Mouse (Mus musculus) heart, adult 2 months (tissue): ENCODE results near the gene Hopx. TPM values are rescaled to one million over a fixed set of nuclear protein-coding genes. Genes with fewer than 3 reads are reported as not detected.

ENCODE experiments used
- DNase-seq, 2 experiments: peaks; one replicate each; pipeline ENCODE4 v3.0.0; 2021
- H3K27ac ChIP-seq: fragments of 200-600 bp; 2 replicates; pipeline ENCODE4 v1.8.1; 2022
- H3K27me3 ChIP-seq: fragments of 200-500 bp; 2 replicates; pipeline ENCODE4 v1.6.1; 2012; ENCODE audit warnings: mild to moderate bottlenecking, low read length, inconsistent platforms, mixed read lengths; ENCODE audit not compliant: control insufficient read depth, insufficient read depth
- H3K36me3 ChIP-seq: fragments of 200-500 bp; 2 replicates; pipeline ENCODE4 v1.6.1; 2012; ENCODE audit warnings: low read length, inconsistent platforms; ENCODE audit not compliant: control insufficient read depth, insufficient read depth
- H3K4me1 ChIP-seq: fragments of 200-500 bp; 2 replicates; pipeline ENCODE4 v1.6.1; 2011; ENCODE audit warnings: low read length; ENCODE audit not compliant: control insufficient read depth, insufficient read depth
- H3K4me3 ChIP-seq: fragments of 200-600 bp; 2 replicates; pipeline ENCODE4 v1.8.1; 2022
- H3K79me2 ChIP-seq: fragments of 200-500 bp; replicated peaks from 2 replicates; pipeline ENCODE4 v1.6.1; 2012; ENCODE audit warnings: mild to moderate bottlenecking, inconsistent platforms, low read length, moderate library complexity, mixed read lengths; ENCODE audit not compliant: control insufficient read depth, insufficient read depth
- H3K9ac ChIP-seq: fragments of 200-500 bp; 2 replicates; pipeline ENCODE4 v1.6.1; 2012; ENCODE audit warnings: low read depth, mild to moderate bottlenecking, control low read depth, inconsistent platforms, low read length, mixed read lengths
- CTCF ChIP-seq: fragments of 200-600 bp; IDR thresholded peaks from 2 replicates; pipeline ENCODE4 v1.8.1; 2022; ENCODE audit warnings: antibody characterized with exemption, mild to moderate bottlenecking, moderate library complexity
- EP300 ChIP-seq: fragments of 200-500 bp; IDR thresholded peaks from 2 replicates; pipeline ENCODE4 v1.6.1; 2011; ENCODE audit warnings: low read depth, low read length, control low read depth; ENCODE audit not compliant: insufficient read depth
- POLR2A ChIP-seq: fragments of 200-500 bp; IDR thresholded peaks from 2 replicates; pipeline ENCODE4 v1.6.1; 2011; ENCODE audit warnings: mild to moderate bottlenecking, low read depth, low read length, control low read depth; ENCODE audit not compliant: insufficient read depth
- WGBS: fragments of 180-500 bp; shearing (Covaris S2); methylation state at CpG from one replicate; pipeline ENCODE4 v1.1.7; 2018; 5-methylcytosine and 5-hydroxymethylcytosine counted together
- intact Hi-C: fragments of 180-260 bp; cut with DNase I; formaldehyde crosslinking; loops from one replicate; pipeline ENCODE4 v1.15.1; 2025
- polyA plus RNA-seq: library from polyadenylated mRNA; depleted of rRNA; stranded (reverse); fragments of >200 nt; gene quantifications from 2 replicates; pipeline ENCODE4 v1.2.3, GENCODE M21; 2012
- total RNA-seq, 2 experiments: library from RNA; stranded (reverse); gene quantifications; 2 replicates each; pipeline ENCODE4 v1.2.3; 2021

Gene Hopx
- total and polyA plus RNA-seq, 3 experiments = 285 to 385 (median 367) TPM

DNA sequence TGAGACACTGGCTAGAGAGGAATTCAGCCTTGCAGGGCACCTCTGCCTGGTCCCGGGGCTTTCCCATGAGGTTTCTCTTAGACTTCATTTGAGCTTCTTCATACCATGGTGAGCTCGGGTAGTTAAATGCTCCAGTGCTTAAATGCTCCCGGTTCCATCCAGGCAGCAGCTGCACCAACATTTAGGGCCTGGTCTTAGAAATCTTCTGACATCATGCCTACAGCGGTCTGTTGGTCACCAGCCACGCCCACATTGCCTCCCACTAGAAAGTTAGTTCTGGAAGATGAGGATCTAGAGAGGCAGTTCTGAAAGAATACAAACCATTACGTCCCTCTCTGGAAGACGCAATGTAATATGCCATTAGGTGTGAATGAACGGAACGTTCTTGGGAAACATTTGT is 8.7 kb upstream of the Hopx start:
- H3K27ac ChIP-seq = no peak overlapping the region

DNA sequence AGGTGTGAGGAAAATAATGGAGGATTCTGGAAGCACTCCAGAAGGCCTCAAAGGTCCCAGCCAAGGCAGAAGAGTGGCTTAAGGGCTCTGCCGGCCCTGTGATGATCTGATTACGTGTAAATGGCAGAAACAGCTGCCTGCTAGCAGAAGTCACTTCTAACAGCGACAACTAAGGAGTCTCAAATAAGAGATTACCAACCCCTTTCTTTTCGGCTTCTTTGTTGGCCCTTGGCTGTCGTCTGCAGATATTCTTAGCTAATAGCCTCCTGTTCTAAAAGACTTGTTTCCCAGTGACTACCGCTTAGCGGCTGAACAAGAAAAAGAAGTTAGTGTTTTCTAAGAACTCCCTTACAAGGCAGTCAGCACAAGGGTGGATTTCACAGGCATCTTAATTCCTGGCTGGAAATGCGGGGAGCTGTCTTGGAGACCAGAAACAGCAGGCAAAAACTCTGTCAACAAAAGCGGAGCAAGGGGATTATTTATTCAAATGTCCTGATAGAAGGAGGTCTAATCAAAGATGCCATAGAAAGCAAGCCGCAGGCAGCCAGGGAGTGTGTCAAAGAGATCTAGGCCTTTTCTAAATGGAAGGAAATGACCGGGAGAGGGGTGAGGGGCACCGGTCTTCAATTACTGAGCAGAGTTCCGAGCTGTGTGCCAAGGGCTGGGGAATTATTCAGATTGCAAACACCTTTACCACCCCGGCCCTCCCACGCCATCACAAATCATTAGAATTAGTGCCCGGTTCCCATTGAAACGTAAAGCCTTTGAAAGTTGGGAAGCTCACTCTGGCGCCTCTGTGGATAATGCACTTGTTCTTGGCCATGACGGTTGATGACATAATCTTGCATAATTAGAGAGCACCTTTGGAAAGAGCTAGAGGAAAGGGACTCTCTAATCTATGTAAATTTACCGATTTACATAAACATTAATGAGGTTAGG is 7.6 kb upstream of the Hopx start:
- H3K4me1 ChIP-seq = peaks cover 4% of the 10 kb centered on the region
- 32% methylated on average over 20 of the region's 20 CpGs for WGBS
- H3K4me3 ChIP-seq = no peak overlapping the region
- H3K9ac ChIP-seq = no peak overlapping the region
- no peaks in the 10 kb centered on the region for H3K27me3 ChIP-seq
- 0 out of 2 replicates have a peak, but pooled peaks have one; percentile 12 for TF ChIP-seq EP300
- no peak for TF ChIP-seq POLR2A
- no peak for TF ChIP-seq CTCF
- DNase-seq = no peak
- no peaks in the 10 kb centered on the region for H3K36me3 ChIP-seq
- intact Hi-C loops = loop anchor here (1.0 kb wide), 1 partner anchor 27 kb away; no protein-coding TSS in a partner anchor
- H3K79me2 ChIP-seq = no peaks in the 10 kb centered on the region
- H3K27ac ChIP-seq = peak overlapping the region; percentile 24

More for the DNA sequence above, 8.7 kb upstream of the Hopx start:
- H3K4me1 ChIP-seq = peaks cover 4% of the 10 kb centered on the region
- intact Hi-C loops = no loop called here
- DNase-seq = no peak
- no peaks in the 10 kb centered on the region for H3K27me3 ChIP-seq
- H3K9ac ChIP-seq = no peak overlapping the region
- WGBS = 83% methylated on average over 9 of the region's 9 CpGs
- no peaks in the 10 kb centered on the region for H3K79me2 ChIP-seq
- TF ChIP-seq CTCF = no peak
- TF ChIP-seq POLR2A = no peak
- TF ChIP-seq EP300 = no peak
- no peak overlapping the region for H3K4me3 ChIP-seq
- H3K36me3 ChIP-seq = no peaks in the 10 kb centered on the region

DNA sequence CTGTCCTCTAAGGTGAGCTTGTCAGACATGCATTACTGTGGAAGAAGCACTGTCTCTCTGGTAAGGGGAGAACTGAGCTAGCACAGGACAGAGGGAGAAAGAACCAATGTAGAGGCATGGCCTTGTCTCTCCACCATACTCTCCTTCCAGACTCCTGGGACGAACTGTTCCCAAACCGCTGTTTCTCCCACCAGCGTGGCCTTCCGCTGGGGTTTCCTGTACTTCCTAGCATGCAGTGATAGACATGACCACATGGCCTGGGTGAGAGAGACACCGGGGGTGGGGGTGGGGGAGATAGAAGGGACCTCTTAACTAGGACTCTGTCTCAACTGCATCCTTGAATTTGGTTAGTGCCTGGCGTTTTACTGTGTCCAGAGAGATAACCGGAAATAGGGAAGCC is 5.8 kb upstream of the Hopx start:
- WGBS = 55% methylated on average over 7 of the region's 7 CpGs
- no peaks in the 10 kb centered on the region for H3K36me3 ChIP-seq
- peaks cover 6% of the 10 kb centered on the region for H3K4me1 ChIP-seq
- H3K27me3 ChIP-seq = no peaks in the 10 kb centered on the region
- TF ChIP-seq POLR2A (no peak), EP300 (no peak), CTCF (no peak)
- intact Hi-C loops = no loop called here
- no peak overlapping the region for H3K4me3 ChIP-seq
- no peak for DNase-seq
- H3K9ac ChIP-seq = no peak overlapping the region
- no peak overlapping the region for H3K27ac ChIP-seq
- no peaks in the 10 kb centered on the region for H3K79me2 ChIP-seq

DNA sequence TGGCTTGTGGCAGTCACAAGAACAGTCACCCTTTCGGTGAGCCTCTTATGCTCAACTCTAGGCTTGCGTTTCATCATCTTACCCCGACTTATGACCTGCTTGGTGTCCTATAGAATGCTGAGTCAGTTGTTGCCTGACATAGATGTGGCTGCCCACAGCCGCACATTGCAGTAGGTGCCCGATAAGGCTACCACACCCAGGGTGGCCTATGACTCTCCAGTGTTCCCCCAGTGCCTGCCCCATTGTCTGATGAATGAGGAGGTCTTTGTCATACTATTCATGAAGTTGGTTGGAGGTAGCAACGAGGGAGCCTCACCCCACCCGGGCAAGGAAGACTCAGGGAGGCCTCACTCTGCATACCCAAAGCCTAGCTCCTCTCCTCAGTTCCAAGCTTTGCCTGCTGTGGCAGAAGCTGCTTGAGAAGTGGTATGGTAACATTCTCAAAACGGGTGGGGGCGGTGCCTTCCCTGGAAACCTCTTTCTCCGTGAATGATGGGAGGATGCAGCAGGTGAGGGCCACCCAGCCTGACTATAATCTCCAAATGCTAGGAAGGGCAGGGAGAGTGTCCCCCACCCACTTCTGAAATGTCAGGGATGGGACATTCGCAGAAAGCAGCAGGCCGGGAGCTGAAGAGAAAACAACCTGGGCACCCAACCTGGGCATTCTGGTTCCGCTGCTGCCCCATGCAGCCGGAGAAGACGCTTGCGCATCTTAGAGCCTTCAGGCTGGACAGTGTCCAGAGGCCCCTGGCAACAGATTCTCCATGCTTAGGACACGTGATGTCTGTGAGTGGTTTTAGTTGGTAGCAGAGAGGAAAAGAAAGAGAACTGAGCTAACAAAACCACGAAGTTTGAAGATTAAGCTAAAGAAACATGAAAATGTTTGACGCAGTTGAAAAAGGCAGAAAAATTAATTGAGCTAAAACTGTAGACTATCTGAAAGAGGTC is 4.8 kb upstream of the Hopx start:
- Histone ChIP-seq H3K27me3 (no peaks in the 10 kb centered on the region), H3K27ac (no peak overlapping the region), H3K4me3 (no peak overlapping the region), H3K36me3 (no peaks in the 10 kb centered on the region), H3K4me1 (peaks cover 11% of the 10 kb centered on the region), H3K79me2 (no peaks in the 10 kb centered on the region), H3K9ac (no peak overlapping the region)
- 91% methylated on average over 19 of the region's 19 CpGs for WGBS
- no peak for DNase-seq
- intact Hi-C loops = no loop called here
- TF ChIP-seq CTCF = no peak
- no peak for TF ChIP-seq POLR2A
- no peak for TF ChIP-seq EP300

DNA sequence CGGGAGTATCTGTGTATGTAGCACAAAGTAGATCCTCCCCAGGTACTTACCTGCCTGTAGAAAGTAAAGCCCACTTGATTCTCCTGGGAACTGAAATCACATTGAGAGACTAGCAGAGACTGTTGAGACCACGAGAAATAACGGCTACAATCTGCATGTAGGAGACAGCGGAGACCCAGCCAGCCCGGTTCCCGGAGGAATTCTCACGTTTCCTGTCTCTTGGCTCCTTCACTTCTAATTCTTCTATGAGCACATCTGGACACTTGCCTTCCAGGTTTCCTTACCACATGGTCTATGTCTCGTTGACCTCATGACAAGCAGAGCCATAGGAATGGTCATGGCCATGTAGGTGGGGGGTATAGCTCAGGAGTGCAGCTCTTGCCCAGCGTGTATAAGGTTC is 811 bp upstream of the Hopx start:
- peak overlapping the region; percentile 78 for H3K27ac ChIP-seq
- H3K27me3 ChIP-seq = no peaks in the 10 kb centered on the region
- DNase-seq = peak in 1 of 2 experiments; percentile 40
- H3K4me1 ChIP-seq = peaks cover 8% of the 10 kb centered on the region
- H3K79me2 ChIP-seq = no peaks in the 10 kb centered on the region
- WGBS = 42% methylated on average over 9 of the region's 9 CpGs
- H3K9ac ChIP-seq = no peak overlapping the region
- H3K4me3 ChIP-seq = no peak overlapping the region
- TF ChIP-seq POLR2A (no peak), CTCF (no peak), EP300 (no peak)
- no peaks in the 10 kb centered on the region for H3K36me3 ChIP-seq
- intact Hi-C loops = loop anchor here (2.0 kb wide), 1 partner anchor 21 kb away; no protein-coding TSS in a partner anchor
